Mouse (Mus musculus) urinary bladder, postnatal 14 days (tissue): ENCODE results near the gene Actl6b.

Experiments used
- DNase-seq: peaks from one replicate; pipeline ENCODE4 v3.0.0; 2021; ENCODE audit warnings: low spot score

Gene Actl6b

DNA sequence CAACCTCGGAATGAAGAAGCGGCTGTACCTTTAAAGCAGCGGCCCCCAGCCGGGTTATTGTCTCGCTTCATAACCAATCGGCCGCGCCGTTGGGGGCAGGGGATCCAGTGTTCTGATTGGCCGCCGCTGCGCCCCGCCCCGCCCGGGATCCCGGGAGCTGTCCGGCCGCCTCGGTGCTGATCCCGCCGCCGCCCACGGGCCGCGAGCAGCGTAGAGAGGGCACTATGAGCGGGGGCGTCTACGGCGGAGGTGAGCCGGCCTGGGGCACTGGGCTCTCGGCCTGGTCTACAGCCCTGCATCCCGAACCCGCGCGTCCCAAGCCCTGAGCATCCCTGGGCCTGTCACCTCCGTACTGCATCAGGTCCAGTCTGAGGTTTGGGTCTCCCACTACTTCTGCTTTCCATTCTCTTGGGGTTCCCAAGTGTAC lies at the start of gene Actl6b:
Actl6b (plus strand) TSS at position 107 of the 427 bp plus-strand sequence.
- DNase-seq, result peak; percentile 67

DNA sequence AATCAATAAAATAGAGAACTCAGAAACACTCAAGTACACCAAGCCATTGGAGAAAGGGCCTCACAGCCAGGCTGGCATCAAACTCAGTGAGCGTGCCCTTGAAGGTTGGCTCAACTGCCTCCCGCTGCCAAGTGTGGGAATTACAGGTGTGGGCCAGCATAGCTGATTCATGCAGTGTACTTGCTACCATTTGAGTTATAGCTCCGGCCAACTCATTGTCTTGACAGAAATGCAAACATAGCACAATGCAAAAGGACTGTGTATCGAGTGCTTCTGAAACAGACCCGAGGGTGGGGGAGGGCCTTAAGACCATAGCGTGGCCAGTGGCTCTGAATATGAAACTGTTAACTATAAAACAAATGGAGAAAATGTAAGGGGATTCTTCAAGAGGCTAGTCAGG lies 49.3 kb upstream of the Actl6b start:
- DNase-seq, result no peak

DNA sequence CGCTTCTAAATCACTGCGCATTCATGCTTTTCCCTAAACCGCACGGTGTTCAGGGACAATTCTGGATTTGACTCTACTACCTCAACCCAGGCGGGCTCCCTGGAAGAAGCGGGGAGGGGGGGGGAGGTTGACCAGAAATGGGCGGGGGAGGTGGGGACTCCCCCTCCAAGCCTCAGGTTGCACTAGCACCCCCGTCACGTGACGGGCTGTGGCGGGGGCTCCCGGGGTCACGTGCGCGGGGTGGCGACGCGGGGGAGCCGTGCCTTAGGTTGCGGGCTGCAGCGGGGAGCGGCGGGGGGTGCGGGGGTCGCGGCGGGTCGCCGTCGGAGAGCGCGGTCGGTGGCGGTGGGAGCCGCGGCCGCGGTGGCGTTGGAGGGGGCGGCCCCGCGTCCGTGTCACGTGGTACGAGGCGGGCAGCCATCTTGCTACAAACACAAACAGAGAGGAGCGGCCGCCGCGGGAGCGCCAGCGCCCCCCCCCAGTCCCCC lies 43.3 kb upstream of the Actl6b start:
- peak; percentile 78 for DNase-seq

DNA sequence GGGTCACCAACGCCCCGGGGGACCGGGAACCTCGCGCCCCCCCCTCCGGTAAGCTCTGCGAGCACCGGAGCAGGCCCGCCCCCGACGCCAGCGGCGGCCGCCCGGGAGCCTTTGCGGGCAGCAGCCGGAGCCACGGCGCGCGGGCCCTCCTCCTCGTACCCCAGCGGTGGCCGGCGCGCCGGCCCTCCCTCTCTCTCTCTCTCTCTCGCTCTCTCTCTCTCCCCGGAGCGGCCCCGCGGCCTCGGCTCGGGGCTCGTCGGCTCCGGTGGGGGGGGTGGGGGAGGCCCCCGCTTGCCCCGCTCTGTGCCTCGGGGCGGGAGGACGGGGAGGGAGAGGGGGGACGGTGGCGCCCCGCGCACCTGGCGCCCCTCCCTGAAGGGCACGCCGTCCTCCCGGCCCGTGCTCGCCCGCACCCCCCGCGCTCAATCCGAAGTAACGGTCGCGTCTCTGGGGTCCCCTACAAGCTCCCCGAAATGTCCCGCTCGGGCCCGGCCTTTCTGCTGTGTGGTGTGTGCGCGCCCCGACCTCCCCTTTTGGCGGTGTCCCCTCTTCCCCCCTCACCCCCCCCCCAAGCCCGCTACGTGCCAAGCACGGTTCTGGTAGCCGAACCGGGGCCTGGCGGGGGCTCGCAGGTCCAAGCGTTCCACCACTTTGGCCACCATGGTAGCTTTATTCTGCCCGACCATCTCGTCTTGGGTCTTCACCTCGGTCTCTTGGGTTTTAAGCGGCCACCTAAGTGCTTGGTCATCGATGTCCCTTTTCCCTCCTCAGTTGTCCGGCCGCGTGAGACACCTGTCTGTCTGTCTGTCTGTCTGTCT lies 42.5 kb upstream of the Actl6b start:
- DNase-seq, result no peak

DNA sequence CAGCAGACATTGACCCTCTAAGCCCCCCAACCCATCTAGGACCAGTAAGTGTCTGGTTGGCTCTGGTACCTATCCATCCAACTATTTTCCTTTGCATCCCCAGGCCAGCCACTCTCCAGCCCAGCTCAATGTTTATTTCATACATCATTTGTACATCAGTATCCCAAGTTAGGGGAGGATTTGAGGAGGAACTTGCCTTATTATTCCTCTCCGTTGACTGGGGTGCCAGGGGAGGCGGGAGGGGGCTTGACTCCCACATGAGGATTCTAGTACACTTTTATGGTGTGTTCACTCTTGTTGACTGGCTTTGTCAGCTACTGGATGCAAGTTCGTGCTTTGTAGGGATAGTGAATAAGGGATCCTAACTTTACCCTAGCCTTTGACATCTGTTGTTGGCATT lies 41.6 kb upstream of the Actl6b start:
- DNase-seq, result no peak

DNA sequence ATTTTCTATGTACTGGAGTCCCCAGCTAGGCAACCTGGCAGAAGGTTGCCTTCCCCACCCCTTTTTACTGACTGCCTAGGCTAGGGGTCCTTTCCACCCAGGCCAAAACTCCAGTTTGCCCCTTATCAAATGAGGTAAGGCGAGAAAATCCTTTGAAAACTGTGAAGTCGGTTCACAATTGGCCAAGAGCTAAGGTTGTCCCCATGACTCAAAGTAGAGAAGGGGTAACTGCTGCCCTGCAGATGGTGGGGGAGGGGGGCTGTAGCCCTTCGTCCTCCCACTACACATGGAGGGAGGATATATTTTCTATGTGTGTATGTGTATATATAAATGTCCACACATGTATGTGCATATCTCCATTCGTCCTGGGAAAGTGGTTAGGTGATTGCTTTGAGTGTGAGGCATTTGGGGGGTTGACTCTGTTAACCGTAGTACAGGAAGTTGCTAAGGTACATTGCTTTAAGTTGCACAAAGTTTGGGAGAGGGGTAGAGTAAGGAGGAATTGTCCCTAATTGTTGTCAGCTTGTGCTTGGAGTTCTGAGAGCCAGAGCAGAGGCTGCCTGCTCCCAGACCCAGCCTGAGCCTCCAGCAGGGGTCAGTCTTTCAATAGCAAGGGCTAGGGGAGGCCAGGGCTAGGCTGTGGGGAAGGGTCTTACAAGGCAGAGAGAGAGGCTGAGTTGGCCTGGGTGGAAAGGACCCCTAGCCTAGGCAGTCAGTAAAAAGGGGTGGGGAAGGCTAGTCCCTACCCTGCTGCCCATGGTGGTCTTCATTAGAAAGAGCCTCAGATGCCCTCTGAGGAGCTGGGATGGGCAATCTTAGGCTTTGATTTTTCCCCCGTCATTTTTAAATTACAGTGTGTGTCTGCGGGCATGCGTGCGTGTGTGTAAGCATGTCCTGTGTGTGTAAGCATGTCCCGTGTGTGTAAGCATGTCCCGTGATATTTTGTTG lies 40.2 kb upstream of the Actl6b start:
- DNase-seq, result no peak

DNA sequence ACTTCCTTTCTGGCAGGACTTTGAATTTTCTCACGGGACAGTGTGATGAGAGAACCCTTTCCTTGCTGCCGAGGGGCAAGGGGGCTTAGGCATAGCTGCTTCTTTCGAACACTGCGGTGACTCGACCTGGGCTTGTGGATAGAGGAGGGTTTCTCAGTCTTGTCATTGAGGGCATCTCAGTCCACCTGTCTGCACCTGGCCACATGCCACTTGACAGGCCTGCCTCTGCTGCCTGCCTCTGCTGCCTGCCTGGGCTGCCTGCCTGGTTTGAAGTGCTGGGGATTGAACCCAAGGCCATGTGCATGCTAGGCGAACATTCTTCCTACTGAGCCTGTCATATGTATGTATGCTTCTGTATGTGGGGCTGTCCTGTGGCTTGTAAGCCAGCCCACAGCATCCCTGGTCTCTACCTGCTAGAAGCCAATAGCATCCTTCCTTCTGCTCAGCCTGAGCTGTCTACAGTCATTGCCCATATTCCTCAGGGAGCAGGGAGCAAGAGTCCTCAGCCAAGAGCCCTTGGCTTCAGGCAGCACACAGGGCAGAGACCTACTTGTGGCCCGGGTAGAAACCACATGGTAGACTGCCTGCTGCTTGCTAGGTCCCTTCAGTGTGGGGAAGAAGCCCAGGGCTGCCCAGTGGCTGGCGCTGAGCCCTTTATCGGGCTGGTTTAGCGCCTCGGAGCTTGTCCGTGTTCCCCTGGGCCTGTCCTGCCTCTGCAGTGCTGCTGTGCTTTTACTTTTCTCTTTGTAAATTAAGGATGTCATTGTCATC lies 39.2 kb upstream of the Actl6b start:
- no peak for DNase-seq

DNA sequence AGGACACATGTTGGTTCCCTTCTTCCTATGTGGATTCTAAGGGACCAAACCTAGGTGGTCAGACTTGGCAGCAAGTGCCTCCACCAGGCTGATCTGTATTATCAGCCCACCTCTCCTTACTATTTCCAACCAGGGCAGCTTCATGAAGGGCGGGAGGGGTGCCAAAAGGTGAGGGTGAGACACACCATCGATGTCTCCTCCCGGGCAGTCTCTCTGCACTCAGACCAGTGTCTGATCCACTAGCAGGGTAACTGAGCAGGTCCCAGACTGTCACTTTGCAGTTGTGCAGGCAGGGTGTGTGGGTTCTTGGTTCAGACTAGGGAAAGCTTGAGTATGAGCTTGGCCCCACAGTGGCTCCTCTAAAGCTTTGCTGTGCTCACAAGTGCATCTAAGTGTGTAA lies 38.5 kb upstream of the Actl6b start:
- no peak for DNase-seq

DNA sequence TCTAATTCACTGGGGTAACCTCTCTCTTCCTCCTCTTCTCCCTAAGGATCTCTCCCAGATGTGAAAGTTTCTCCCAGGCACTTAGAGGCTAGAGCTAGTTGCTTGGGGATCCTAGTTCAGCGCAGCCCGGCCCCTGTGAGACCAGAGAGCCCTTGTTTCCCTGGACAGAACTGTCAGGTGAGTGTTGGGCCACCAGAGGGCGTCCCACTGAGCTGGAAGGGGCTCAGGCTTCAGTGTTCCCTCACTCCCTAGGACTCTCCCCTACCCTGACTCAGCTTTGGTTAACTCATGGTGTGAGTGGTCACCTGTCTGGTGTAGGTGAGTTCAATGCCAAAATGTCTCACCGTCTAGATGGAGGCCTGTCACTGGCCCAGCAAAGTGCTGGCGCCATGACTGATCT lies 34.9 kb upstream of the Actl6b start, which contains the start of gene Gigyf1:
Gigyf1 (plus strand) TSS at position 113 of the 400 bp plus-strand sequence.
- DNase-seq, result no peak

DNA sequence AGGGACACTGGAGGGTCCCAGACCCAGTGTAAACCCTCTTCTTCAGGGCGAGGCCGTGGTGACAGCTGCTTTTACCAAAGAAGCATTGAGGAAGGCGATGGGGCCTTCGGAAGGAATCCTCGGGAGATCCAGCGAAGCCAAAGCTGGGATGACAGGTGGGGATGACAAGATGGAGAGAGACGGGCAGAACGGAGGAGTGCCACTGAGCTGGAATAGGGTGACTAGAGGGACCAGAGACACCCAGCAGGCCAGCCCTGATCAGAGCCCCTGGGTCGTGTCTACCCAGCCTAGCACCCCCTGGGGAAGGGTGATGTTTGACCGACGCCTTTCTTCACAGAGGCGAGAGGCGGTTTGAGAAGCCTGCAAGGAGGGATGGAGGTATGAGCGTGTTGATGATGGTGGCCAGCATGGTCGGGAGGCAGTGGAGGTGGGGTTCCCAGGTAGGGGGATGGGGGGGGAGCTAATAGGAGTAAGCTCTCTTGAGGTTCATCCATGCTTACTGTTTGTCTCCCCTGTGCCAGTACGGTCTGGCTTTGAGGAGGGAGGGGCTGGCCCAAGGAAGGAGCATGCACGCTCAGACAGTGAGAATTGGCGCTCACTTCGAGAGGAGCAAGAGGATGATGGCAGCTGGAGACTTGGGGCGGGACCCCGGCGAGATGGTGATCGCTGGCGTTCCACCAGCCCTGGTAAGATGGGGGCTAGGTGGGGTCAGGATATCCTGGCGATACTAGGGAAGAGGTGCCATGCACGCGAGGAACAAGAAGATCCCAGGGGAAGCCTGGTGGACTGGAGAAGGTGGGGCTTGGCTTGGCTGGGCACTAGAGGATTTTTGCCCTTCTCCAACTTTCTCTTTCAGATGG lies 33.4 kb upstream of the Actl6b start:
- DNase-seq, result no peak

DNA sequence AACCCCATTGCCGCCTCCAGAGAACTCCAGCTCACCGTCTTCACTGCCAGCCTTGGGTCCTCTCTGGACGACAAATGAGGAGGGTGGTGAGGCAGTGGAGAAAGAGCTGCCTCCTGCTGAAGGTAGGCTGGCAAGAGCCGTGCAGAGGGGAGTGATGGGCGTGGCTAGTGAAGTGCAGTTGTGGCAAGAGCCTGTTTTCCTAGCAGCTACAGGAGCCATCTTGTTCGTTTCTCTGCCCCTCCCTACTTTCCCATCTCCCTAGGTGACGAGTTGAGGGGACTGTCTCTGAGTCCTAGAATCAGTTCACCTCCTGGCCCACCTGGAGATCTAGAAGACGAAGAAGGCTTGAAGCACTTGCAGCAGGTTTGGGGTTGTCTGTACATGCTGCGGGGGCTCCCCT lies 31.5 kb upstream of the Actl6b start:
- no peak for DNase-seq

DNA sequence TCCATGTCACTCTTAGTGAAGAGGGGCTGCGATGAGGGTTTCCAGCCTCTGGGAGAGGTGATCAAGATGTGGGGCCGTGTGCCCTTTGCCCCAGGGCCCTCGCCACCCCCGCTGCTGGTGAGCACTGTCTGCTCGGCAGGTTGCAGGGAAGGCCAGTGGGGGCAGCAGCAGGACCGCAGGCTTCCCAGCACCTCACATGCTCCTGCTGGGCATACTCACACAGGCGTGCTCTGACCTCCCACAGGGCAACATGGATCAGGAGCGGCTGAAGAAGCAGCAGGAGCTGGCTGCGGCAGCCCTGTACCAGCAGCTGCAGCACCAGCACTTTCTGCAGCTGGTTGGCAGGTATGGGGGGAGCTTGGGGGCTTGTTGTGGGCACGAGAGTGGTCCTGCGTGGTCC lies 30.6 kb upstream of the Actl6b start:
- no peak for DNase-seq

DNA sequence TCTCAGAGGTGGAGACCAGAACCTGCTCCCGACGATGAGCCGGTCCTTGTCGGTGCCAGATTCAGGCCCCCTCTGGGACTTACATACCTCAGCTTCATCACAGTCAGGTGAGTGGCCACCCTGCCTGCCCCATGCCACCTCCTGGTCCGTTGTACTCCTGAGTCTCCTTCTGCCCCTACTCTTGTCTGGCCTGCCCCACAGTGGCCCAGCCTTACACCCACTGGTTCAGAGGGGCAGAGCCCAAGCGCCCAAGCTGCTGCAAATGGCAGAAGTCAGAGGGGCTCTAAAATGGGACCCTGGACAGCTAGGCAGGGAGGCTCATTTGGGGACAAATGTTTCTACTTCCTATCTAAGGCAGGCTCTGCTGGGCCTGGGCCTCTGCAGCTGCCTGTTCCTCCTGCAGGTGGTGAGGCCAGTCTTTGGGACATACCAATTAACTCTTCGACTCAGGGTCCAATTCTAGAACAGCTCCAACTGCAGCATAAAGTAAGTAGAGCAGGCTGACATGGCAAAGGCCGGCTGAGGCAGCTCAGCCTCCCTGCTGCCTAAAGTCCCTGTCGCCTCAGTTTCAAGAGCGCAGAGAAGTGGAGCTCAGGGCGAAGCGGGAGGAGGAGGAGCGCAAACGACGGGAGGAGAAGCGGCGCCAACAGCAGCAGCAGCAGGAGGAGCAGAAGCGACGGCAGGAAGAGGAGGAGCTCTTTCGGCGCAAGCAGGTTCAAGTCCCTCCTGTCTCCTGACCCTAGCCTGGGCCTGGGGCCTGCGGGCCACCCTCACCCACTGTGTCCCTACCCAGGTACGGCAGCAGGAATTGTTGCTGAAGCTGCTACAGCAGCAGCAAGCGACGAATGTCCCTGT lies 29.7 kb upstream of the Actl6b start:
- DNase-seq, result no peak

DNA sequence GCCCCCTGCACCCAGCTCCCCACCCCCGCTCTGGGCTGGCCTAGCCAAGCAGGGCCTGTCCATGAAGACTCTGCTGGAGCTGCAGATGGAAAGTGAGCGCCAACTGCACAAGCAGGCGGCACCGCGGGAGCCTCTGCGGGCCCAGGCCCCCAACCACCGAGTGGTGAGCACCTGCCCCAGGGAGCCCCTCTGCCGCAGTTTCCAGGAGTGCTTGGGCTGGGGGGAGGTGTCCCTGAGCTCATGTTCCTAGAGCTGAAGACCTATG lies 29.1 kb upstream of the Actl6b start:
- no peak for DNase-seq

DNA sequence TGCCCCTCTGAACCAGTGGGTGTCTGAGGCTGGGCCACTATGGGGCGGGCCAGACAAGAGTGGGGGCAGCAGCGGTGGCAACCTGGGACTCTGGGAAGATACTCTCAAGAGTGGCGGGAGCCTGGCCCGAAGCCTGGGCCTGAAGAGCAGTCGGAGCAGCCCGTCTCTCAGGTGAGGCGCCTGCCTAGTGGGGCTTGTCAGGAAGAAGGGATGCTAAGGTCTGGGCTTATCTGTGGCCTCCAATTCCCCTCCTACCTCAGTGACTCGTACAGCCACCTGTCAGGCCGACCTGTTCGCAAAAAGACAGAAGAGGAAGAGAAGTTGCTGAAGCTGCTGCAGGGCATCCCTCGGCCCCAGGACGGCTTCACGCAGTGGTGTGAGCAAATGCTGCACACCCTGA lies 28.6 kb upstream of the Actl6b start:
- DNase-seq, result no peak

DNA sequence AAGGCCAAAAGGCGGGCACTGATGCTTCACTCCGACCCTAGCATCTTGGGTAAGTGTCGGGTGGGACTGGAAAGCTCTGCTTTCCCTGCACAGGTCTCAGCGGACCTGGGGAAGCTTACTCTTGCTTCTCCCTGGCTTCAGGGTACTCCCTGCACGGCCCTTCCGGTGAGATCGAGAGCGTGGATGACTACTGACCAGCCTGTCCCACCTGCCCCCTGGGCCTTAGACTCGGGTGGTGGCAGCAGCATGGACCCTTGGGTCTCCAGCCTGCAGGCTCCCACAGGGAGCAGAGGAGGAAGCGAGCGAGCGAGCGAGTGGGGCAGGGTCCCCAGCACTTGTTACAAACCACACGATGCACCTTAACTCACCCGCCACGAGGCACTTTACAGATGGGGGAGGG lies 27.8 kb upstream of the Actl6b start:
- no peak for DNase-seq

DNA sequence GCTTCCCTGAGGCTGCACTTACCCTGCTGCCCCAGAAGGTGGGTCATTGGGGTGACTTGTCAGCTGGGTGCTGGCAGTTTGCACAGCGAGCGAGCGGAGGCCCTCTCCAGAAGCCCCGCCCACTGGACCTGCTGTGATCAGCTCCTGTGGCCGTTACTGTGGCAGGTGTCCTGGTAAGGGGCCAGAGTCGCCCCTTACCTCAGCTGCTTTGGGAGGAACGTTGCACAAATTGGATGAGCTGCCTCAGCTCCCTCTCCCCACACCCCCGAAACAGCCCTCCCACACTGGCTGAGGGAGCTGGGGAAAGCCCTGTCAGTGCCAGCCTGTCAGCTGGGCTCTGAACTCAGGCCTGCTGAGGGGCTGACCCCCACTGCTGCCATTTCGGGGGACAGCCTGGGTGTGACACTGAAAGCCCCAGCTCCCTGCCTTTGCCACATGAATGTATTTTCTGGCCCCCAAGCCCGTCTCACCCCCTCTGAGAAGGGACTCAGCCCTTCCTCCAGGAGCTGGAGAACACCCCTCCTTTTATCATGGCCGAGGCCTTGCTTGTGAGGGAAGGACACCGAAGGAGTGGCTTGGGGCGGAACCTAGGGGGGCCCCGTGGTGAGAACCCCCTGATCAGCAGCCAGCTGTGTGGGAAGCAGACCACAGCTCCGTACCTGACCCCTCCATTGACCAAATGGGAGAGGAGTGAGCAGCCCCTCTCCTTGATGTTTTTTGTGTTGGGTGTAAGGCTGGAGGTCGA lies 27.0 kb upstream of the Actl6b start:
- peak; percentile 60 for DNase-seq

DNA sequence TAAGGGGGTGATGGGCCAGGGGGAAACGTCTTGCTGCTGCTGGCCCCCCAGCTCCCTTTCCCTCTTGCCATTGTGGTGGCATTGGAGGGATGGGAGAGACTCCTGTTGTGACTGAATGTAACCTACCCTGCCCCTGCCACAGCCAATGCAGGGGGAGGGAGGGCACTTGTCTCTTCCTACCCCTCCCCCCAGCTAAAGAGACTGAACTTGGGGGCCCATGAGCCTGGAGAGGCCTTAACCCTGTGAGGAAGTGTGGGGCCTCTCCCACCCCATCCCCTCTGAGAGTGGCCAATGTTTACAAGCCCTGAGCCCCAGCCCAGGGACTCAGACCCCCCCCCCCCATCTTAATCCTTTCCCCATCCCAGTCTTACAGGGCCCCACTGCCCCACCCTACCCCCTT lies 25.9 kb upstream of the Actl6b start:
- DNase-seq, result no peak

DNA sequence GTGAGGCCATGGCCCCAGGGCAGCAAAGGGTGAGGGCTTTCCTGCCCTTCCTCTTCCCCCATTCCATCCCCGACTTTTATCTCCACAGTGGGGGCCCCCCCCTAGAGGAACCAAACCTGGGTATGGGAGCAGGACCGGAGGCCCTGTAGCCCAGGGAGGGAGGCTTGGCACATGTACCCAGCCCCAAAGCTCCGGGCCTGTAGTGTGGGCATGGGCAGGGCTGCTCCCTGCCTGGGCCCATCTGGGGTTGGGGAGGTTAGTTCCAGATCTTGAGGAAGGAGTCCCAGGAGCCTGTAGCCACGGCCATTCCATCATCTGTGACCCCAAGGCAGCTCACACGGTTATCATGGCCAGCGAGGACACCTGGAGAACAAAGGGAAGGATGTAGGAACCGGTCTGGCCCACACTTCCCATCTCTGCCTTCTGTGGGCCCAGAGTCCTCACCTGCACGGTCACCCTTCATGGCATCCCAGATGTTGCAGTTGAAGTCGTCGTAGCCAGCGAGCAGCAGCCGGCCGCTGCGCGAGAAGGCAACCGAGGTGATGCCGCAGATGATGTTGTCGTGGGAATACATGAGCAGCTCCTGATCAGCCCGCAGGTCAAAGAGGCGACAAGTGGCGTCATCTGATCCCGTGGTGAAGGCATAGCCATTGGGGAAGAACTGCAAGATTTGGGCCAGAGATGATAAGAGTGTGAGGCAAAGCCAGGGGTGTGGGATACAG lies 24.9 kb upstream of the Actl6b start:
- DNase-seq, result no peak
